Mouse (Mus musculus): ENCODE data around the gene Evc. TPM values are rescaled to one million over a fixed set of nuclear protein-coding genes. Genes with fewer than 3 reads are reported as not detected.

The Evc gene
- polyA plus RNA-seq, 1 experiment, result 9.1 TPM

DNA sequence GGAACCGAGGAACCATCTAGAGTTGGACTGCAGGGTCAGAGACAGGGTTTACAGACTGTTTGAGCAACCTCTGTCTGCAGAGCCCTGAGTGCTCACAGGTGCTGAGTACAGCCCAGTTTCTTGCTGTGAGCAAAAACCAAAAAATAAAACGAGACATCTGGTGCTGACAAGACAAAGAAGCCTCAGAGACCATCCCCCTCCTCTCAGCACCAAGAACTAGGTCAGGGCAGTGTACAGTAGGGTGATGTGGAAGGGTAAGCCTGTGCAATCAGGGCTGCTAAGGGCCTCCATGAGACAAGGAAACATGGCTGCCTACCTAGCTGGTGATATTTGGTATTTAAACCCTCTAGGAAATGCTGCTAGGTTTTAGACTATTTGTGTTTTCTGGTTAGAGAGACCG lies 85.1 kb downstream of the Evc start:
- TF ChIP-seq CTCF (IDR thresholded peaks at IDR 0.05; ENCODE audit: low read depth, low read length) (no peak), POLR2A (IDR thresholded peaks at IDR 0.05; ENCODE audit: insufficient read depth, low read length) (no peak), EP300 (IDR thresholded peaks at IDR 0.05; ENCODE audit: insufficient read depth, low read depth, low read length) (no peak)
- Histone ChIP-seq H3K9me3 (replicated peaks; ENCODE audit: control insufficient read depth, insufficient read depth, low read length, poor library complexity, severe bottlenecking) (no peaks in the 10 kb centered on the region), H3K4me3 (ENCODE audit: low read depth, low read length) (no peak overlapping the region), H3K4me1 (ENCODE audit: control insufficient read depth, insufficient read depth, low read length) (peaks cover 2% of the 10 kb centered on the region), H3K27ac (ENCODE audit: insufficient read depth, low read length) (no peak overlapping the region), H3K27me3 (ENCODE audit: control insufficient read depth, insufficient read depth, low read length, poor library complexity, severe bottlenecking) (no peaks in the 10 kb centered on the region), H3K9ac (ENCODE audit: low read depth, poor library complexity, severe bottlenecking) (no peak overlapping the region), H3K36me3 (ENCODE audit: control insufficient read depth, insufficient read depth, low read length, poor library complexity, severe bottlenecking) (no peaks in the 10 kb centered on the region)

DNA sequence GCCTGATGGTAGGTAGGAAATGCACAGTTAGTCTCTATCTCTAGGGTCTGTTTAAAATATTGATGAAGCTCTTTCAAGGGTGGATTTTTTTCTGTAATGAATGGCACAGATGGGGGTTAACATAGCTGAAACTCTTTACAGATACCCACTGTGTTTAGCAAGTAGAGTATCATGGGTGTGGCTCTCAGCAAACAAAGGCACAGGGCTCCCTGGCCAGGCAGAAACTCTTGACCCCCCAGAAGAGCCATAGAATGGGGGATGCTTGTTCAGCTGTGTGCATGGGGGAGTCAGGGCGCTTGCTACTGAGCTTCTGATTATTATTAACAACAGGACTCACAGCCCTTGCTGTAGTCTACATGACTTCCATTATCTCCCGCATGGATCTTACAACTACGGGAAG lies 87.8 kb downstream of the Evc start:
- Histone ChIP-seq H3K36me3 (ENCODE audit: control insufficient read depth, insufficient read depth, low read length, poor library complexity, severe bottlenecking) (no peaks in the 10 kb centered on the region), H3K4me3 (ENCODE audit: low read depth, low read length) (no peak overlapping the region), H3K9ac (ENCODE audit: low read depth, poor library complexity, severe bottlenecking) (no peak overlapping the region), H3K27me3 (ENCODE audit: control insufficient read depth, insufficient read depth, low read length, poor library complexity, severe bottlenecking) (no peaks in the 10 kb centered on the region), H3K4me1 (ENCODE audit: control insufficient read depth, insufficient read depth, low read length) (peaks cover 2% of the 10 kb centered on the region), H3K27ac (ENCODE audit: insufficient read depth, low read length) (no peak overlapping the region), H3K9me3 (replicated peaks; ENCODE audit: control insufficient read depth, insufficient read depth, low read length, poor library complexity, severe bottlenecking) (no peaks in the 10 kb centered on the region)
- TF ChIP-seq POLR2A (IDR thresholded peaks at IDR 0.05; ENCODE audit: insufficient read depth, low read length) (no peak), CTCF (IDR thresholded peaks at IDR 0.05; ENCODE audit: low read depth, low read length) (no peak), EP300 (IDR thresholded peaks at IDR 0.05; ENCODE audit: insufficient read depth, low read depth, low read length) (peak; percentile 72)

DNA sequence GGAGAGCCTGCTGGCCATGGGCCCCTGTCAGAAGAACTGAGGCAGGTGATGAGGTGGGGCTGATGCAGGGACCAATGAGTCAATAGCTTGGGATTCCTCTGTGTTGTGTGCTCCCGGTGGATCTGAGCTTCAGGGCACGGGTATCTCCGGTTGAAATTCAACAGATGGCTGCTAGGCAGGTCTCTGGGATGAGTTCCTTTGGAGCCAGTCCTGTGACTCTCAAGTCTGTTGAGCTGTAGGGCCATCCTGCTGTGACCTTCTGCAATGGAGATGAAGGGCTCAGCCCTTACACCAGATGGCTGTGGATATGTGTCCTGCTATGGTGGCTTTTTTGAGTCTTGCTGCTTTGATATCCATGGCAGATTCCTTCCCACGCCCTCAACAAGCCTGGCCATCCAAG lies 89.2 kb downstream of the Evc start:
- Histone ChIP-seq H3K27me3 (ENCODE audit: control insufficient read depth, insufficient read depth, low read length, poor library complexity, severe bottlenecking) (no peaks in the 10 kb centered on the region), H3K36me3 (ENCODE audit: control insufficient read depth, insufficient read depth, low read length, poor library complexity, severe bottlenecking) (no peaks in the 10 kb centered on the region), H3K27ac (ENCODE audit: insufficient read depth, low read length) (peak overlapping the region; percentile 66), H3K9me3 (replicated peaks; ENCODE audit: control insufficient read depth, insufficient read depth, low read length, poor library complexity, severe bottlenecking) (no peaks in the 10 kb centered on the region), H3K9ac (ENCODE audit: low read depth, poor library complexity, severe bottlenecking) (no peak overlapping the region), H3K4me3 (ENCODE audit: low read depth, low read length) (peak overlapping the region; percentile 1; the same call in 1 of the 2 replicates), H3K4me1 (ENCODE audit: control insufficient read depth, insufficient read depth, low read length) (peaks cover 5% of the 10 kb centered on the region)
- TF ChIP-seq CTCF (IDR thresholded peaks at IDR 0.05; ENCODE audit: low read depth, low read length) (no peak), EP300 (IDR thresholded peaks at IDR 0.05; ENCODE audit: insufficient read depth, low read depth, low read length) (peak; percentile 92)

DNA sequence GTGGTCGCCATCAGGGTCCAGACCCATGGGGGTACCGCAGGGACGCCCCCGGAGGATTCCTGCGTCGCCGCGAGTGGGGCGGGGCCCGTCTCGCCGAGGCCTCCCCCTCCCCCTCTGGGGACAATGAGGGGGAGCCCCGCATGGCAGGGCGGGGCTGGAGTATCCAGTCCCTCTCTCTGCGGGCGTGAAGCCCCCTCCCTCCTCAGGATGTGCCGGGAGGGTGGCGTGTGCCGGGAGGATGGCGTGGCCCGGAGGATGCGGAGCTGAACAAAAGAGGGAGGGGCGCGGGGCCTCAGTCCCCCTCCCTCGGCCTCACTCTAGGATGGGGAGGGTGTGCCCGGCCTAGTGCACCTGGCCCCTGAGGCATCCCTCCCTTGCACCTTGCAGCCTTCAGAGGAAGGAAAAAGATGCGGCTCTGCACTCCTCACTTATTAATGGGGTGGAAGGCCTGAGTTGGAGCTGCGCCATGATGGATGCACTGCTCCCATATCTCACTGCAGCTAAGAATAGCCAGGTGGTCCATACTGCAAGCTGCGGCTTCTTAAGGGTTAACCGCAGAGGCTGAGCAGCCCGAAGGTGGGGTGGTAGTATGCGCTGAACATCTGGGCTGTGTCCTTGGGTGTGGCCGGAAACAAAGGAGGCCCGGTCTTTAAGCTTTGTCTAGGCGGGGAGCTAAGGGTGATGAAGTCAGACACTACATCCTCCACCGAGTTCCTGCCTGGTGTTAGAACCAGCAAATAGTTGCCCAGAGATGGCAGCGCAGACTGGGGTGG lies 90.4 kb downstream of the Evc start:
- Histone ChIP-seq H3K27me3 (ENCODE audit: control insufficient read depth, insufficient read depth, low read length, poor library complexity, severe bottlenecking) (no peaks in the 10 kb centered on the region), H3K9me3 (replicated peaks; ENCODE audit: control insufficient read depth, insufficient read depth, low read length, poor library complexity, severe bottlenecking) (no peaks in the 10 kb centered on the region), H3K36me3 (ENCODE audit: control insufficient read depth, insufficient read depth, low read length, poor library complexity, severe bottlenecking) (no peaks in the 10 kb centered on the region), H3K27ac (ENCODE audit: insufficient read depth, low read length) (peak overlapping the region; percentile 79), H3K4me1 (ENCODE audit: control insufficient read depth, insufficient read depth, low read length) (peaks cover 5% of the 10 kb centered on the region), H3K9ac (ENCODE audit: low read depth, poor library complexity, severe bottlenecking) (peak overlapping the region; percentile 67), H3K4me3 (ENCODE audit: low read depth, low read length) (peak overlapping the region; percentile 71)
- TF ChIP-seq EP300 (IDR thresholded peaks at IDR 0.05; ENCODE audit: insufficient read depth, low read depth, low read length) (peak; percentile 94), CTCF (IDR thresholded peaks at IDR 0.05; ENCODE audit: low read depth, low read length) (no peak)

DNA sequence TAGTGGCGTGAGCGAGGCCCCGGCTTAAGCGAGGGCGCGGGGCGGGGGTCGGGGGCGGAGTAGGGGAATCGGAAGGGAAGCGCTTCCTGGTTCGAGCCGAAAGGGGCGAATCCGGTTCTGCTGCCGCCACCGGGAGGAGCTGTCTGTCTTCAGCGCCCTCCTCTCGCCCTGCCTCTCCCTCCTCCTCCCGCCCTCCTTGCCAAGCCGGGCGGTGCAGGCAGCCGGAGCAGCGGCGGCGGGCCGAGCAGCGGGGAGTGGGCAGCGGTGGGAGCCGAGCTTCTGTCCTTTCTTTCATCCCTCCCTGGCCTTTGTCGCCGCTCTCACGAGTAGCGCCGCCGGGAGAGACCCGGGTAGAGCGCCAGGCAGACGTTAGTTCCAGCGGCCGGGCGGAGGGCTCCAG lies 91.0 kb downstream of the Evc start:
- TF ChIP-seq POLR2A (IDR thresholded peaks at IDR 0.05; ENCODE audit: insufficient read depth, low read length) (no peak), EP300 (IDR thresholded peaks at IDR 0.05; ENCODE audit: insufficient read depth, low read depth, low read length) (0 out of 2 replicates have a peak, but pooled peaks have one; percentile 5)
- H3K27ac ChIP-seq (ENCODE audit: insufficient read depth, low read length), result peak overlapping the region; percentile 67
- H3K4me3 ChIP-seq (ENCODE audit: low read depth, low read length), result peak overlapping the region; percentile 71
- no peaks in the 10 kb centered on the region for H3K9me3 ChIP-seq (replicated peaks; ENCODE audit: control insufficient read depth, insufficient read depth, low read length, poor library complexity, severe bottlenecking)
- H3K9ac ChIP-seq (ENCODE audit: low read depth, poor library complexity, severe bottlenecking), result peak overlapping the region; percentile 67
- H3K36me3 ChIP-seq (ENCODE audit: control insufficient read depth, insufficient read depth, low read length, poor library complexity, severe bottlenecking), result no peaks in the 10 kb centered on the region
- H3K27me3 ChIP-seq (ENCODE audit: control insufficient read depth, insufficient read depth, low read length, poor library complexity, severe bottlenecking), result no peaks in the 10 kb centered on the region
- H3K4me1 ChIP-seq (ENCODE audit: control insufficient read depth, insufficient read depth, low read length), result peaks cover 5% of the 10 kb centered on the region

DNA sequence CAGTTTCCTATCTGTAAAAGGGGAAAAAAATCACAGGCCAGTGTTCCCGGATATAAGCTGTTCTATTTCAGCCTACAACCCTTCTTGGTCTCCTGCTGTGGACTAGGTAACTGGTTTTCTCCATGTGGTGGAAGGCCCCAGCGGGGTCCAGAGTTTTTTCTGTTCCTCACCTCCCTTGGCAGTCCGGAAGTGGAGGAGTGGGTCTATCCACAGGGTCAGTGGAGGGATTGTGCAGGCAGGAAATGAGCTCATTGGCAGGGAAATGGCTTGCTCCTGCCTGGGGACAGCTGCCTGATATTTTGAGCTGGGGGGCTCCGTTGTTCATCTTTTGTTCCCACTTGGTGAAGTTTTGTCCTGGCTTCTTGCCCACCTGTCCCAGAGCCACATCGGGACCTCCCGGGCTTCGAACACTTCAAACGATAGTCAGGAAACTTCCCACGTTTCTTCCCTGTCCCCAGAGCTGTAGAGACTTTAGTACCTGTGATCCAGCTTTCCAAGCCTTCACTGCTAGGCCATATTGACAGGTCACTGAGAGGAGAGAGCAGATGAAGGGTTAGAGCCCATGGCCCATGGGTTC lies 91.9 kb downstream of the Evc start:
- peak overlapping the region; percentile 18; the same call in 1 of the 2 replicates for H3K27ac ChIP-seq (ENCODE audit: insufficient read depth, low read length)
- TF ChIP-seq CTCF (IDR thresholded peaks at IDR 0.05; ENCODE audit: low read depth, low read length), result no peak
- TF ChIP-seq POLR2A (IDR thresholded peaks at IDR 0.05; ENCODE audit: insufficient read depth, low read length), result no peak
- TF ChIP-seq EP300 (IDR thresholded peaks at IDR 0.05; ENCODE audit: insufficient read depth, low read depth, low read length), result no peak
- no peaks in the 10 kb centered on the region for H3K9me3 ChIP-seq (replicated peaks; ENCODE audit: control insufficient read depth, insufficient read depth, low read length, poor library complexity, severe bottlenecking)
- H3K9ac ChIP-seq (ENCODE audit: low read depth, poor library complexity, severe bottlenecking), result peak overlapping the region; percentile 67
- H3K4me1 ChIP-seq (ENCODE audit: control insufficient read depth, insufficient read depth, low read length), result peaks cover 7% of the 10 kb centered on the region
- no peaks in the 10 kb centered on the region for H3K36me3 ChIP-seq (ENCODE audit: control insufficient read depth, insufficient read depth, low read length, poor library complexity, severe bottlenecking)
- no peaks in the 10 kb centered on the region for H3K27me3 ChIP-seq (ENCODE audit: control insufficient read depth, insufficient read depth, low read length, poor library complexity, severe bottlenecking)
- peak overlapping the region; percentile 71 for H3K4me3 ChIP-seq (ENCODE audit: low read depth, low read length)

Data from ES-Bruce4 (cell line).